Mouse (Mus musculus) spleen, adult 2 months (tissue): ENCODE measurements around the gene Tmie. TPM values are rescaled to one million over a fixed set of nuclear protein-coding genes. Genes with fewer than 3 reads are reported as not detected.

Experiments used
- DNase-seq, 2 experiments: peaks; one replicate each; pipeline versions ENCODE4 v3.0.0 to v3.0.0-alpha.2; 2012 to 2021; ENCODE audit warnings: low spot score in 2 of 2, low read depth in 1 of 2
- H3K27ac ChIP-seq: fragments of 200-500 bp; 2 replicates; pipeline ENCODE4 v1.5.1; 2012; ENCODE audit warnings: low read length, inconsistent platforms; ENCODE audit not compliant: insufficient read depth
- H3K27me3 ChIP-seq: fragments of 200-500 bp; 2 replicates; pipeline ENCODE4 v1.6.1; 2012; ENCODE audit warnings: mild to moderate bottlenecking, moderate library complexity, low read length, inconsistent platforms; ENCODE audit not compliant: control insufficient read depth, insufficient read depth
- H3K36me3 ChIP-seq: fragments of 200-500 bp; 2 replicates; pipeline ENCODE4 v1.6.1; 2012; ENCODE audit warnings: mild to moderate bottlenecking, low read length, inconsistent platforms; ENCODE audit not compliant: control insufficient read depth, insufficient read depth
- H3K4me1 ChIP-seq: fragments of 200-500 bp; 2 replicates; pipeline ENCODE4 v1.6.1; 2011; ENCODE audit warnings: inconsistent platforms; ENCODE audit not compliant: control insufficient read depth, insufficient read depth, insufficient read length
- H3K4me3 ChIP-seq: fragments of 200-500 bp; 2 replicates; pipeline ENCODE4 v1.5.1; 2011; ENCODE audit warnings: mild to moderate bottlenecking, inconsistent platforms; ENCODE audit not compliant: insufficient read depth, insufficient read length; ENCODE audit errors: extremely low read depth
- CTCF ChIP-seq: fragments of 200-500 bp; IDR thresholded peaks from 2 replicates; pipeline ENCODE4 v1.5.1; 2011; ENCODE audit warnings: mild to moderate bottlenecking, inconsistent platforms; ENCODE audit not compliant: insufficient read depth, insufficient read length, insufficient replicate concordance; ENCODE audit errors: extremely low read depth
- POLR2A ChIP-seq: fragments of 200-500 bp; IDR thresholded peaks from 2 replicates; pipeline ENCODE4 v1.6.1; 2011; ENCODE audit warnings: low read depth, low read length, inconsistent platforms
- WGBS: fragments of 180-500 bp; shearing (Covaris S2); methylation state at CpG from one replicate; pipeline ENCODE4 v1.1.7; 2018; 5-methylcytosine and 5-hydroxymethylcytosine counted together
- polyA plus RNA-seq: library from polyadenylated mRNA; depleted of rRNA; stranded (reverse); fragments of >200 nt; gene quantifications from 2 replicates; pipeline ENCODE4 v1.2.3, GENCODE M21; 2012

Tmie gene
- polyA plus RNA-seq, 1 experiment, result 3.0 TPM

DNA sequence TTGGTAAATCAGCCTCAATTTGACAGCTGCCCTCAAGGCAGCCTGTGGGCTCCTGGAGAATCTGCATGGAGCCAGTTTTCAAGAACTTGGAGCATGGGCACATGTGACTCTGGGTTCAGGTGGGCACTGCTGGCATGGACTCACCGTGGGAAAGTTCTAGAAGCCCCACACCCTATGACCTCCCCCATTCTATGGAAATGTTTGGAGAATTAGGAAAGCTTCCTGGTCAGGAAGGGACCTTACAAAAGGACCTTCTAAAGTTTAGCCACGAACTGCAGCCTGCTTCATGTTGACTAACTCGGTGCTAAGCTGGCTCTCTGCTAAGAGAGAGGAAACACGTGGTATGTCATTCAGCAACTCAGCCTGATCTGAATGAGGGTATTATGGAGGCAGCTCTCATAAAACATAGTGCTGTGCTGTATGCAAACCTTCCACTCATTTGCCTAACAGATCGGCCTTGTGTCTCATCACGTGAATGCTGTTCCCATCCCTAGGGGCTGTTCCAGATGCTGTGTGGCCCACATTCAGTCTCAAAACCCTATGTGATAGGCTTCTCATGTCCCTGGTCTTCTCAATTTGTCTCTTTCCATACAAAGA lies 29.6 kb upstream of the Tmie start:
- TF ChIP-seq CTCF, result no peak
- no peak for TF ChIP-seq POLR2A
- DNase-seq, result no peak
- Histone ChIP-seq H3K4me3 (no peak overlapping the region), H3K27me3 (no peaks in the 10 kb centered on the region), H3K4me1 (peaks cover 11% of the 10 kb centered on the region; the same call in 1 of the 2 replicates), H3K27ac (peak overlapping the region; percentile 93), H3K36me3 (no peaks in the 10 kb centered on the region)
- WGBS, result 39% methylated on average over 6 of the region's 6 CpGs

GRCm38 (mm10) chr9:110908631-110909016 lies 28.7 kb upstream of the Tmie start:
- Histone ChIP-seq H3K27me3 (no peaks in the 10 kb centered on the region), H3K4me3 (no peak overlapping the region), H3K36me3 (no peaks in the 10 kb centered on the region), H3K27ac (peak overlapping the region; percentile 93), H3K4me1 (peaks cover 11% of the 10 kb centered on the region; the same call in 1 of the 2 replicates)
- no peak for DNase-seq
- TF ChIP-seq CTCF (no peak), POLR2A (no peak)
- 84% methylated on average over 3 of the region's 3 CpGs for WGBS

DNA sequence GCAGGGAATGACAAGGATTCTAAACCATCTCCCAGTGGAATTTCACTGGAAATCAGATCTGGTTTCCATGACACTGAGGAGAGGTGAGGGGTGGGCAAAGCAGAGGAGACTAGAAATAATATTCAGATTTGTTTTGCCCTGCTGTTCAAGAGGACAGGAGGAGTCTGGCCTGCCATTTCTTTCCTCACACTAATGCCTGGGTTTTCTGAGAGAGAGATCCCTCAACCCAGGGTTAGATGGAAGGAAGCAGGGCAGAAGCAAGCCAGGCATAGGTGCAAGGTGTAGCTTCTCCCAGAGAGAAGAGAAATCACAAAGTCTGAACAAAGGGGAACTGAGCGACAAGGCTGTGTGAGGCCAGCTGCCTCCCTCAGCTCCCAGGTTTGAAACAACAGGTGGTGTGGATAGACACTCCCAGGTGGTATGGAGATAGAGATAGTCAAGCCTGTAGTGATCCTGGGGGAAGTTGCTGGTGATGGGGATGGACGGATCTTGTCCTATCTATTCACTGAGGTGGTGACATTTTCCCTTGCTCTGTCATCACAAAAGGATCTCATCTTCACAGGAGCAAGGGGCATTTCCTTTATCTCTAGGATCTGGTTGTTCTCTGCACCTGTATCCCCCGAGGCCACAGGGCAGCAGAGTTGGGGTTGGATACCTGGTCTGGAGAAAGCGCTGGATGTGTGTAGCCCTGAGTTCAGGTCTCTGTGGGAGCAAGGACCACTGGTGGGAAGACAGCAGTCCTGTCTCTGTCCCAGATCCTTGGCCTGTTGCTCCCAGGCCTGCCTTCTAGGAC lies 28.1 kb upstream of the Tmie start:
- DNase-seq, result no peak
- no peak for TF ChIP-seq CTCF
- TF ChIP-seq POLR2A, result no peak
- WGBS, result 79% methylated on average over 4 of the region's 4 CpGs

GRCm38 (mm10) chr9:110907201-110907837 lies 27.4 kb upstream of the Tmie start:
- TF ChIP-seq POLR2A, result no peak; the same call in 1 of the 2 replicates
- TF ChIP-seq CTCF, result no peak
- WGBS, result 75% methylated on average over 11 of the region's 11 CpGs
- no peak overlapping the region for H3K4me3 ChIP-seq
- no peaks in the 10 kb centered on the region for H3K27me3 ChIP-seq
- peak overlapping the region; percentile 93 for H3K27ac ChIP-seq
- peak in 1 of 2 experiments; percentile 68 for DNase-seq
- H3K4me1 ChIP-seq, result peaks cover 13% of the 10 kb centered on the region; the same call in 1 of the 2 replicates
- no peaks in the 10 kb centered on the region for H3K36me3 ChIP-seq

More for the DNA sequence above, 28.1 kb upstream of the Tmie start:
- Histone ChIP-seq H3K27ac (peak overlapping the region; percentile 93), H3K36me3 (no peaks in the 10 kb centered on the region), H3K27me3 (no peaks in the 10 kb centered on the region), H3K4me3 (no peak overlapping the region), H3K4me1 (peaks cover 13% of the 10 kb centered on the region; the same call in 1 of the 2 replicates)

GRCm38 (mm10) chr9:110902271-110902670 lies 22.4 kb upstream of the Tmie start:
- Histone ChIP-seq H3K4me3 (no peak overlapping the region), H3K27me3 (no peaks in the 10 kb centered on the region), H3K4me1 (0 out of 2 replicates have a peak, but pooled peaks cover 2% of the 10 kb centered on the region), H3K27ac (no peak overlapping the region), H3K36me3 (no peaks in the 10 kb centered on the region)
- DNase-seq, result no peak
- 92% methylated on average over 4 of the region's 4 CpGs for WGBS
- TF ChIP-seq POLR2A, result no peak
- TF ChIP-seq CTCF, result no peak

DNA sequence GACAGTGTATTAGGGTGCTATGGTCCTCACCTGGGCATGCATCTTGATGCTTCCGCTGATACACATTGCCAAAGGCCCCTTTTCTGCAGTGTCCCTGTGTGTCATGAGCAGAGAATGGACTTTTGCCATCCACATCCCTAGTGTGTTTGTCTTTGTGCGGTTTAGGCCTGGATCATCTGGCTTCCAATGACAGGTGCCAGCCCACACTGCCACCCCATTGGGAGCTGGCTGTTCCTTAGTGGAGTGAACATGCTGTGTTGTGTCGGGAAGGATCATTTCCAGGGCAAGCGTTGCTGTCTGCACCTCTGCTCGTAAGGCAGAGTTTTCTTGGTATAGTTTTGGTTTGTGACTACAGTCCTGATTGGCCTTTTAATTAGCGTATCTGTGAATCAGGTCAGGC lies 21.3 kb upstream of the Tmie start:
- 89% methylated on average over 6 of the region's 6 CpGs for WGBS
- H3K27ac ChIP-seq, result no peak overlapping the region
- H3K4me1 ChIP-seq, result 0 out of 2 replicates have a peak, but pooled peaks cover 2% of the 10 kb centered on the region

GRCm38 (mm10) chr9:110899451-110900008 lies 19.6 kb upstream of the Tmie start:
- Histone ChIP-seq H3K27ac (no peak overlapping the region), H3K27me3 (no peaks in the 10 kb centered on the region), H3K4me3 (no peak overlapping the region), H3K36me3 (no peaks in the 10 kb centered on the region), H3K4me1 (peaks cover 2% of the 10 kb centered on the region; the same call in 1 of the 2 replicates)
- no peak for DNase-seq
- WGBS, result 68% methylated on average over 10 of the region's 10 CpGs
- TF ChIP-seq POLR2A, result no peak
- TF ChIP-seq CTCF, result no peak

More for the DNA sequence above, 21.3 kb upstream of the Tmie start:
- no peak for DNase-seq
- H3K27me3 ChIP-seq, result no peaks in the 10 kb centered on the region
- TF ChIP-seq POLR2A, result no peak
- TF ChIP-seq CTCF, result no peak
- H3K36me3 ChIP-seq, result no peaks in the 10 kb centered on the region
- no peak overlapping the region for H3K4me3 ChIP-seq
